Mouse (Mus musculus): ENCODE results near the gene Eef2k. TPM values are rescaled to one million over a fixed set of nuclear protein-coding genes. Genes with fewer than 3 reads are reported as not detected.
"Not testable (repeated sequence)": the region's sequence is repeated elsewhere in the genome, so short reads cannot be mapped to it uniquely, and the experiment has no call there.

Eef2k gene
- polyA plus RNA-seq, 3 experiments from 2014 or later: 0.73 to 2.7 (median 2.2) TPM

- ATAC-seq: no peak
These were observed 98.6 kb downstream of the Eef2k start for GRCm38 (mm10) chr7:120941214-120941613.

- no peak for ATAC-seq
These were observed 99.9 kb downstream of the Eef2k start for GRCm38 (mm10) chr7:120942506-120942905.

- ATAC-seq: no peak
These were observed 101.4 kb downstream of the Eef2k start for GRCm38 (mm10) chr7:120943936-120944509.

GRCm38 (mm10) chr7:120953591-120953990, 111.0 kb downstream of the Eef2k start:
- not testable (repeated sequence) for ATAC-seq

Other genes with a start within 250 kb of the Eef2k start
- 100 to 1,000 TPM; 223 to 256 (median 238) TPM for gene Uqcrc2, start 207.7 kb upstream of the Eef2k start, polyA plus RNA-seq (2017; shearing (Covaris generic))
- under 1 TPM; 0.59 to 0.99 (median 0.79) TPM for gene Pdzd9, start 172.5 kb upstream of the Eef2k start, polyA plus RNA-seq (2017; shearing (Covaris generic))
- 1 to 10 TPM; 7.2 to 8.3 (median 8.0) TPM for gene Mosmo, start 165.2 kb upstream of the Eef2k start, polyA plus RNA-seq (2017; shearing (Covaris generic))
- gene Vwa3a, start 103.5 kb upstream of the Eef2k start, polyA plus RNA-seq (2017; shearing (Covaris generic)): not detected
- gene Gm5737, start 30.5 kb upstream of the Eef2k start, polyA plus RNA-seq (2017; shearing (Covaris generic)): not detected
- gene Polr3e, start 74.9 kb downstream of the Eef2k start, polyA plus RNA-seq (2017; shearing (Covaris generic)): 10 to 100 TPM in 1 of 3 experiments, 1 to 10 TPM in 2; 7.0 to 10.6 (median 8.7) TPM
- gene Cdr2, start 139.5 kb downstream of the Eef2k start, polyA plus RNA-seq (2017; shearing (Covaris generic)): 1 to 10 TPM; 1.2 to 1.4 (median 1.3) TPM
- not detected for gene Mfsd13b, start 139.7 kb downstream of the Eef2k start, polyA plus RNA-seq (2017; shearing (Covaris generic))
- gene Mettl9, start 191.6 kb downstream of the Eef2k start, polyA plus RNA-seq (2017; shearing (Covaris generic)): 10 to 100 TPM in 1 of 3 experiments, 1 to 10 TPM in 2; 3.9 to 10.1 (median 7.1) TPM
- gene Igsf6, start 231.7 kb downstream of the Eef2k start, polyA plus RNA-seq (2017; shearing (Covaris generic)): 1 to 10 TPM in 1 of 3 experiments, under 1 TPM in 2; 0.26 to 2.6 (median 0.61) TPM
- not detected for gene Otoa, start 238.8 kb downstream of the Eef2k start, polyA plus RNA-seq (2017; shearing (Covaris generic))